Mouse (Mus musculus) kidney, embryonic 15.5 days (tissue): Measurements from ENCODE around the gene Trim3. TPM values are rescaled to one million over a fixed set of nuclear protein-coding genes. Genes with fewer than 3 reads are reported as not detected.

Source experiments
- ATAC-seq: fragments of 200-750 bp; cut with Nextera tagmentation; replicated peaks from 2 replicates; pipeline ENCODE4 v1.8.0; 2017; ENCODE audit warnings: moderate TSS enrichment; ENCODE audit not compliant: low FRiP score
- H3K27ac ChIP-seq: fragments of 300-500 bp; sonication (generic); 2 replicates; pipeline ENCODE4 v1.5.1; 2015; ENCODE audit warnings: mild to moderate bottlenecking, inconsistent platforms
- H3K27me3 ChIP-seq: fragments of 300-500 bp; sonication (generic); 2 replicates; pipeline ENCODE4 v1.6.1; 2015; ENCODE audit warnings: inconsistent platforms
- H3K36me3 ChIP-seq: fragments of 300-500 bp; sonication (generic); 2 replicates; pipeline ENCODE4 v1.6.1; 2015; ENCODE audit warnings: inconsistent platforms
- H3K4me1 ChIP-seq: fragments of 300-500 bp; sonication (generic); 2 replicates; pipeline ENCODE4 v1.6.1; 2015; ENCODE audit warnings: inconsistent platforms
- H3K4me2 ChIP-seq: fragments of 300-500 bp; sonication (generic); 2 replicates; pipeline ENCODE4 v1.6.1; 2015; ENCODE audit warnings: moderate library complexity, mild to moderate bottlenecking, inconsistent platforms
- H3K4me3 ChIP-seq: fragments of 300-500 bp; sonication (generic); replicated peaks from 2 replicates; pipeline ENCODE4 v1.5.1; 2015; ENCODE audit warnings: mild to moderate bottlenecking, inconsistent platforms
- H3K9ac ChIP-seq: fragments of 300-500 bp; sonication (generic); 2 replicates; pipeline ENCODE4 v1.6.1; 2015; ENCODE audit warnings: mild to moderate bottlenecking, inconsistent platforms
- H3K9me3 ChIP-seq: fragments of 300-500 bp; sonication (generic); replicated peaks from 2 replicates; pipeline ENCODE4 v1.6.1; 2016; ENCODE audit warnings: inconsistent platforms
- WGBS: fragments of 180-500 bp; shearing (Covaris S2); methylation state at CpG from one replicate; pipeline ENCODE4 v1.1.7; 2015; ENCODE audit warnings: mixed read lengths; 5-methylcytosine and 5-hydroxymethylcytosine counted together
- polyA plus RNA-seq: library from polyadenylated mRNA; unstranded; fragments of >200 nt; fragmentation: Nextera tagmentation; extraction: Ambion mirVana; gene quantifications from 2 replicates; pipeline ENCODE4 v1.2.1, GENCODE M21; 2015

Trim3 gene
- polyA plus RNA-seq, 1 experiment from 2014 or later = 37.2 TPM

DNA sequence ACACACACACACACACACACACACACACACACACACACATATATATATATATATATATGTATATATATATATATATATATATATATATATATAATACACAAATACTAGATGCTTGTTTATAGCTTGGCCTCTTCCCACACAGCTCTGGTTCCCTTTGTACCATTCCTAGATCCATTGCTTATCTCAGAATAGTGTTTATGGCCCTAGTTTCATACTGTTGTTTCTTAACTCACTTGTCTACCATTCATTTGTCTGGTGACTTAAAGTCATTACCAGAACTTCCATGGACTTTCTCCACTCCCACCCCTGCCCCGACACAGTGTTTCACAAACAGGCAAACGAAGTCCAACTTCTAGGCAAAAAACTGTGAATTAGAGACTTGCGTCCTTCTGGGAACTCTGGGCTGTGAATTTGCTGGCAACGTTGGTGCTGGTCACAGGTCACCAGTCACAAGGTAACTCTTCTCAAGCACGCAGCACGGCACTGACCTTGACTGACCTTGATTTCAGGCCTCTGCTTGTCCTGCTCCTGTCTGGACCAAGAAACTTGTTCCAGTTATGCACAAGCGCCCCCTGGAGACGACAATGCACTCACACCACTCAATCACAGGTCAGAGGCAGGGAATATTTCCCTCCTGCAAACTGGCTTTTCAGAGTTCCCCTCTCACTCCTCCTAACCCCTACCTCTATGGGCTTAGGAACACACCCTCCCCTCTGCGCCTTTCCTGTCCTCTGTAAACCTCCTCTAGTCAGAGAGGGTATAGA is 30.3 kb downstream of the Trim3 start:
- no peak overlapping the region for H3K4me3 ChIP-seq
- 30% methylated on average over 9 of the region's 9 CpGs for WGBS
- H3K9ac ChIP-seq = no peak overlapping the region
- peak; percentile 86 for ATAC-seq
- no peaks in the 10 kb centered on the region for H3K4me1 ChIP-seq
- H3K27me3 ChIP-seq = no peaks in the 10 kb centered on the region
- no peaks in the 10 kb centered on the region for H3K36me3 ChIP-seq
- H3K4me2 ChIP-seq = no peak overlapping the region
- no peak overlapping the region for H3K27ac ChIP-seq
- no peaks in the 10 kb centered on the region for H3K9me3 ChIP-seq

DNA sequence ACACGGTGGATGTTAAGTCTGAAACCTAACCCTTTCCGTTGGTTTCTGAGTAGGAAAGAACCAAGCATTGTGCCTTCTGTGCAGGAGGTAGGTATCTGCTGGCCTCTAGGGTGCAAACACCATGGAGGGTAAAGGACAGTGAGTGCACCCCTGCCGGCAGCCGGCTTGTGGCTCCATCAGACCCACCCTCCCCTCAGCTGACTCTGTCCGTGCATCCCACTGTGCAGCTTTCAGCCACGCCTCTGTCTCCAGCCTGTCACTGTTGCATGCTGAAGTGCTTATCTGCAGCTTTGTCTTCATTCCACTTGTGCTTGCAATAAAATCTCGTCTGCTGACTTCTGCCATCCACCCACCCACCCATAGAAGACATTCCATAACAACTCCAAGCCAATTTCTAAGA is 43.3 kb downstream of the Trim3 start:
- no peak for ATAC-seq
- no peak overlapping the region for H3K9ac ChIP-seq
- no peak overlapping the region for H3K4me2 ChIP-seq
- H3K36me3 ChIP-seq = no peaks in the 10 kb centered on the region
- no peaks in the 10 kb centered on the region for H3K27me3 ChIP-seq
- WGBS = 35% methylated on average over 7 of the region's 7 CpGs
- no peaks in the 10 kb centered on the region for H3K4me1 ChIP-seq
- no peaks in the 10 kb centered on the region for H3K9me3 ChIP-seq
- no peak overlapping the region for H3K27ac ChIP-seq
- H3K4me3 ChIP-seq = no peak overlapping the region

DNA sequence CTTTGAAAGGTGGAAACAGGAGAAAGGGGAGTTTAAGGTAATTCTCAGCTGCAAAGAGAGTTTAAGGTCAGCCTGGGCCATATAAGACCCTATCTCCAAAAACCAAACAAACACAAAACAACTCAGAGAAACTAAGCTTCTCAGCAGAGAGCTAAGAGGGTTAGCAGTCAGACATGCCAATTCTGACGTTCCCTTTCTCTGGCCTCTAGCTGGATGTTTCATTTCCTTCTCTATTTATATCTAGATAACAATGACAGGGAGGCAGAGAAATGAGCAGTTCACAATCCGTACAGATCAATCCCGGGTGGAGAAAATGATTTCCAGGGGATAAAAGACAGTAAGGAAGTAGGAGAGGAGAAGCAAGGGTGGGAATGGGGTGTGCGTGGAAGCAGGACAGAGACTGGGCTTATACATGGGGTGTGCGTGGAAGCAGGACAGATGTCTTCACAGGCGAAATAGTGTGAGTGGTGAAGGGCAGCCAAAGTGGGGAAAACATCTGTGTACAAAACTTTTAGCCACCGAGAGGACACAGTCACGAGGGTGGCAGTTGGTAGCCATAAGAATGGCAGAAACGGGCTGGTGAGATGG is 45.0 kb downstream of the Trim3 start:
- H3K9ac ChIP-seq = no peak overlapping the region
- no peaks in the 10 kb centered on the region for H3K9me3 ChIP-seq
- no peaks in the 10 kb centered on the region for H3K36me3 ChIP-seq
- 68% methylated on average over 9 of the region's 9 CpGs for WGBS
- no peak for ATAC-seq
- no peaks in the 10 kb centered on the region for H3K27me3 ChIP-seq
- no peak overlapping the region for H3K4me3 ChIP-seq
- no peak overlapping the region for H3K27ac ChIP-seq
- H3K4me1 ChIP-seq = no peaks in the 10 kb centered on the region
- H3K4me2 ChIP-seq = no peak overlapping the region

- WGBS = 77% methylated on average over 2 of the region's 2 CpGs
- no peak for ATAC-seq
- H3K9ac ChIP-seq = no peak overlapping the region
Measured at GRCm38 (mm10) chr7:105581959-105582358, 51.4 kb downstream of the Trim3 start.

GRCm38 (mm10) chr7:105581094-105581703 is 52.2 kb downstream of the Trim3 start, which contains the start of gene Apbb1:
Gene Apbb1 (minus strand): TSS chr7:105581653.
- ATAC-seq = peak; percentile 93
- 5% methylated on average over 43 of the region's 54 CpGs for WGBS
- peak within 1 kb of the TSS; percentile 66 for H3K9ac ChIP-seq

More at GRCm38 (mm10) chr7:105581959-105582358, 51.4 kb downstream of the Trim3 start:
- Histone ChIP-seq H3K27me3 (no peaks in the 10 kb centered on the region), H3K4me1 (peaks cover 12% of the 10 kb centered on the region), H3K27ac (no peak overlapping the region), H3K4me2 (peak overlapping the region; percentile 89), H3K4me3 (peak overlapping the region; percentile 86), H3K36me3 (no peaks in the 10 kb centered on the region), H3K9me3 (no peaks in the 10 kb centered on the region)

DNA sequence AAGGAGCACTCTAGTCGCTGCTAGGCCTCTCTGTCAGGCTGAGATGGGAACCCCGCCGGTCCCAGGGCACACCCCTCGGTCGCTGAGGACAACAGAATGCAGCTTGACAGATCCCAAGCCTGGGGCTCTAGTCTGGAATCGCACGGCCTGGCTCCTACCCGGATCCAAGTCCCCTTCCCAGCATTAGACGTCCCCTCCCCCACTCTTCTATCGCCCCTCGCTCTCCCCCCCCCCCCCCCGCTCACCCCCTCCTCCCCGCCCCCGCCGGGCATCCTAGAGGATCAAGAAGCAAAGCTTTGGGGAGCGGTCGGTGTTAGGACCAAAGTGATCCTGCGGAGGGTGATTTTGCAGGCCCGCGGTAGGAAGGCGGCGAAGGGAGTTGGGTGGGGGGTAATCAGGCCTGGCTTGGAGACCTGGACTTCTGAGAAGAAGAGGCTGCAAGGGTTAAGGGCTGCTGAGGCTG is 52.7 kb downstream of the Trim3 start:
- Histone ChIP-seq H3K9me3 (no peaks in the 10 kb centered on the region), H3K27ac (peak overlapping the region; percentile 70), H3K36me3 (no peaks in the 10 kb centered on the region), H3K4me3 (peak overlapping the region; percentile 86), H3K9ac (peak overlapping the region; percentile 66), H3K4me2 (peak overlapping the region; percentile 89), H3K27me3 (no peaks in the 10 kb centered on the region), H3K4me1 (peaks cover 12% of the 10 kb centered on the region)
- peak; percentile 72 for ATAC-seq
- WGBS = 2% methylated on average over 18 of the region's 22 CpGs

More at GRCm38 (mm10) chr7:105581094-105581703, 52.2 kb downstream of the Trim3 start, which contains the start of gene Apbb1:
- Histone ChIP-seq H3K4me2 (peak within 1 kb of the TSS; percentile 89), H3K27ac (peak within 1 kb of the TSS; percentile 70), H3K4me1 (peaks cover 12% of the 10 kb centered on the region), H3K36me3 (no peaks in the 10 kb centered on the region), H3K27me3 (no peaks in the 10 kb centered on the region), H3K9me3 (no peaks in the 10 kb centered on the region), H3K4me3 (peak within 1 kb of the TSS; percentile 86)

DNA sequence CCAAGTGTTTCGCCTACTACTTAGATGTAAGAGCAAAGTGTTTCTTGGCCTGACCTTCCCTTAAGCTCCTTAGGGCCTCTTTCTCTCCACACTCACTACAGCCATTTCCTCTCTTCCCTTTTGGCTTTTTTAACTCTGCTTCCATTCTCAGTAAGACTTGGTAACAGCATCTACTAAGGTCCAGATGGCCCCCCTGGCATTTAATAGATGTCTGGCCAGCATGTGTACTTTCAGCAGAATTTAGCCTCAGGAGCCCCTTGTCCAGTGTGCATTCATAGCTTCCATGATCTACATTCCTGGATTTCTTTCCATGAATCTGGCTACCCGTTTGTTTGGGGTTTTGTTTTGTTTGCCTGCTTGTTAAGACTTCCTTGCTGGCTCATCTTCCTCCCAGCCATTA is 54.9 kb downstream of the Trim3 start:
- Histone ChIP-seq H3K36me3 (peaks cover 7% of the 10 kb centered on the region), H3K4me3 (no peak overlapping the region), H3K27ac (no peak overlapping the region), H3K27me3 (no peaks in the 10 kb centered on the region), H3K9me3 (no peaks in the 10 kb centered on the region), H3K9ac (no peak overlapping the region), H3K4me2 (no peak overlapping the region), H3K4me1 (peaks cover 12% of the 10 kb centered on the region)
- WGBS = 81% methylated on average over 2 of the region's 2 CpGs
- ATAC-seq = no peak

- 92% methylated on average over 6 of the region's 6 CpGs for WGBS
- Histone ChIP-seq H3K4me1 (peaks cover 12% of the 10 kb centered on the region), H3K27me3 (no peaks in the 10 kb centered on the region), H3K9me3 (no peaks in the 10 kb centered on the region), H3K9ac (no peak overlapping the region), H3K27ac (no peak overlapping the region), H3K4me2 (no peak overlapping the region), H3K4me3 (no peak overlapping the region), H3K36me3 (peaks cover 16% of the 10 kb centered on the region)
- ATAC-seq = no peak
Measured at GRCm38 (mm10) chr7:105577377-105577871, 55.9 kb downstream of the Trim3 start.

DNA sequence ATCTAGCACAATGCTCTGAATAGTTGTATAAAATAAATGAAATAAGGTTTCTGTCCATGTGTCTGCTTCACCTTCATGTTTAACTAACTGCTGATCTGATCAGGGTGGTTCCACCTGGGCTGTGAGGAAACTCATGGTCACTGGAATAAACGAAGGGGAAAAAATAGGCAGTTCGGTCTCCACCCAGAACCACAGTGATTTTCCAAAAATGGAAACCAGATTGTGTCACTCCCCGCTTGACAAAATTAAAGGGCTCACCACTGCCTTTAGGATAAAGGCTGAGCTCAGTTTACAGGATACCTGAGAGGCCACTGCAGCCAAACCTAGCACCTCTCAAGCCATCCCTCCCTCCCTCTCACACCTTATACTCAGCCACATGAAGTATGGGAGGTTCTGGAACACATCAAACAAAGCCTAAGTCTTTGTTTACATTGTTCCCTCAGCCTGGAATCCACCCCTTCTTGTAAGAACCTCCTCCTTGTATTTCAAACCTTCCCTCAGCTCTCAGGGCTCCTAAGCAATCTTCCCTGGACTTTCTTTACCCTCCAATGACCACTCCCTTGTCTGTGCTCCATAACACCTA is 57.1 kb downstream of the Trim3 start:
- Histone ChIP-seq H3K27me3 (no peaks in the 10 kb centered on the region), H3K9ac (no peak overlapping the region), H3K4me2 (no peak overlapping the region), H3K9me3 (no peaks in the 10 kb centered on the region), H3K36me3 (peaks cover 18% of the 10 kb centered on the region), H3K27ac (no peak overlapping the region), H3K4me3 (no peak overlapping the region), H3K4me1 (peaks cover 6% of the 10 kb centered on the region)
- ATAC-seq = no peak
- 77% methylated on average over 3 of the region's 3 CpGs for WGBS

DNA sequence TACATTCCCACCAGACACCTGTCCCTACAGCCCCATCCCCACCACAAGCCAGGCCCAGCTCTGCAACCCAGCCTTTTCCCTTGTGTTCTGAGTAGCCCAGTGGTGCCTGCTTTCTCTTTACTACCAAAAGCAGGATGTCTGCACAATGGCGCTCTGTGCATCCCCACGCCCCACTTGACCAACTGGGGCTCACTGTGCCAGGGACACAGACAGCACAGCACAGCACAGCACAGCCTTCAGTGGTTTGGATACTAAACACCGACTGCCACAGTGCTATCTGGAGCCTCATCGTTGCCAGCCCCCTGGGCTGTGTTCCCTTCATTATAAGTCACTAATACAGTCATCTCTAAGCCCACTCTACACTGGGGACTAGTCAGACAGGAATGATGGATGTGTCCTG is 58.8 kb downstream of the Trim3 start:
- H3K36me3 ChIP-seq = peaks cover 18% of the 10 kb centered on the region
- H3K4me3 ChIP-seq = no peak overlapping the region
- no peak overlapping the region for H3K27ac ChIP-seq
- peaks cover 12% of the 10 kb centered on the region for H3K4me1 ChIP-seq
- H3K9me3 ChIP-seq = no peaks in the 10 kb centered on the region
- WGBS = 89% methylated on average over 4 of the region's 4 CpGs
- H3K4me2 ChIP-seq = no peak overlapping the region
- ATAC-seq = no peak
- H3K27me3 ChIP-seq = no peaks in the 10 kb centered on the region
- no peak overlapping the region for H3K9ac ChIP-seq

DNA sequence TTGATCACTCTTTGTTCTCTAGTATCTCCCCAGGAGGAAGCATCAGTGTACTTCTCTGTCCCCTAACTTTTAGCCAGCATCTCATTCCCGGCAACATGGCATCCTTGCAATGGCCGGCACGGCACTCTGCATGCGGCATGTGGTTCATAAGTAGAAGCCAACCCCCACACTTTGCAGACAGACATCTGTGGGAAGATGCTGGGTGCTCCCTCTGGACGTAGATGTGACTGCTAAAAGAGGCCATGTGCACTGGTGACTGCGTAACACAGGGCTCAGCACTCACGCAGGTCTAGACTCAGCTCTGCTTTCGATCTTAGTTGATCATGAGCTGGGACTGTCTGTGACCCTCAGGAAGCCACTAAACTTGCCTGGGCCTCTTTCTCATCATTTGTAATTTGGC is 60.4 kb downstream of the Trim3 start:
- H3K9me3 ChIP-seq = no peaks in the 10 kb centered on the region
- ATAC-seq = no peak
- 93% methylated on average over 8 of the region's 8 CpGs for WGBS
- no peaks in the 10 kb centered on the region for H3K27me3 ChIP-seq
- no peak overlapping the region for H3K27ac ChIP-seq
- H3K36me3 ChIP-seq = peaks cover 18% of the 10 kb centered on the region
- H3K4me2 ChIP-seq = no peak overlapping the region
- H3K9ac ChIP-seq = no peak overlapping the region
- H3K4me1 ChIP-seq = peaks cover 24% of the 10 kb centered on the region
- H3K4me3 ChIP-seq = no peak overlapping the region

- Histone ChIP-seq H3K4me1 (peaks cover 24% of the 10 kb centered on the region), H3K27ac (no peak overlapping the region), H3K9me3 (no peaks in the 10 kb centered on the region), H3K4me2 (no peak overlapping the region), H3K36me3 (peaks cover 38% of the 10 kb centered on the region), H3K4me3 (no peak overlapping the region), H3K9ac (no peak overlapping the region), H3K27me3 (no peaks in the 10 kb centered on the region)
- WGBS = 84% methylated on average over 4 of the region's 4 CpGs
- ATAC-seq = no peak
Measured at GRCm38 (mm10) chr7:105570756-105571155, 62.6 kb downstream of the Trim3 start.
